ENCODE assay signal across 27 mouse cellular contexts in the genomic region with DNA sequence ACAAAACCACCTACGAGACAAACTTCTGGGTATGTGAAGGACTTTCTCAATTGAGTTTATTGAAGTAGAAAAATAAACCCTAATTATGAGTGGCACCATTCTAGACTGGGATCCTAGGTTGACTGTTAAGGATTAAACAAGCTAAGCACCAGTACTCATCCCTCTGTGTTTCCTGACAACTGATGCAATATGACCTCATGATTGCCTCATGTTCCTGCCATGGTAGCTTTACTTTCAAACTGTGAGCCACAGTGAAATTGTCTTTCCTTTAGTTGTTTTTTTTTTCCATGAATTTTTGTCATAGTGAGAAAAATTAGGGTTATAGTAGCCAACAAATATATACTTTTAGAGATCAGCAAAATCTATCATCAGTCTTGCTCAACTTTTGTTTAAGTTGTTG.
"Had no signal": no experiment of that assay in that cellular context is flagged by ENCODE, and none has a peak within 500 bp of the region (broad histone marks: within the 10 kb centered on the region; RNA-seq: fewer than 3 reads in every experiment).

No protein-coding gene starts in this region.

- DNase-seq: gastrocnemius, postnatal 14 days; gastrocnemius, postnatal 36 days; heart, adult 11 months; heart, adult 2 months; heart, postnatal 14 days; heart, postnatal 36 days; kidney, adult 11 months; kidney, adult 2 months; kidney, adult 9 months; kidney, postnatal 14 days; kidney, postnatal 36 days; layer of hippocampus, adult 9-11 months; layer of hippocampus, postnatal 36 days; left cerebral cortex, postnatal 4 days; liver; liver, embryonic 13.5 days had no signal

- ATAC-seq: hindbrain, postnatal 0 days; intestine, embryonic 16.5 days had no signal

- H3K27ac ChIP-seq: heart, adult 2 months; heart, embryonic 13.5 days; heart, embryonic 15.5 days; hindbrain, embryonic 13.5 days; hindbrain, embryonic 15.5 days; hindbrain, postnatal 0 days; kidney, embryonic 15.5 days; kidney, postnatal 0 days; limb, embryonic 12.5 days; liver, embryonic 13.5 days; liver, embryonic 15.5 days had no signal

- H3K4me3 ChIP-seq: heart, adult 2 months; heart, embryonic 13.5 days; heart, embryonic 15.5 days; hindbrain, embryonic 13.5 days; hindbrain, embryonic 15.5 days; kidney, embryonic 15.5 days; limb, embryonic 12.5 days; liver, embryonic 13.5 days; liver, embryonic 15.5 days had no signal

- H3K27me3 ChIP-seq: heart, embryonic 13.5 days; heart, embryonic 15.5 days; hindbrain, embryonic 13.5 days; hindbrain, embryonic 15.5 days; kidney, embryonic 15.5 days; limb, embryonic 12.5 days; liver, embryonic 13.5 days; liver, embryonic 15.5 days had no signal

- H3K4me2 ChIP-seq: heart, embryonic 11.5 days; heart, embryonic 13.5 days; heart, embryonic 15.5 days; hindbrain, embryonic 13.5 days; hindbrain, embryonic 15.5 days; kidney, embryonic 15.5 days; limb, embryonic 12.5 days; liver, embryonic 13.5 days; liver, embryonic 15.5 days had no signal

- H3K4me1 ChIP-seq: heart, embryonic 13.5 days; heart, embryonic 15.5 days; hindbrain, embryonic 13.5 days; hindbrain, embryonic 15.5 days; limb, embryonic 12.5 days; liver, embryonic 13.5 days; liver, embryonic 15.5 days had no signal

- H3K36me3 ChIP-seq: heart, embryonic 13.5 days; heart, embryonic 15.5 days; hindbrain, embryonic 13.5 days; hindbrain, embryonic 15.5 days; kidney, embryonic 15.5 days; limb, embryonic 12.5 days; liver, embryonic 13.5 days; liver, embryonic 15.5 days had no signal

- H3K9me3 ChIP-seq: heart, embryonic 13.5 days; heart, embryonic 15.5 days; hindbrain, embryonic 13.5 days; hindbrain, embryonic 15.5 days; kidney, embryonic 15.5 days; limb, embryonic 12.5 days; liver, embryonic 13.5 days; liver, embryonic 15.5 days had no signal

- H3K9ac ChIP-seq: heart, embryonic 13.5 days; heart, embryonic 15.5 days; hindbrain, embryonic 13.5 days; hindbrain, embryonic 15.5 days; kidney, embryonic 15.5 days; limb, embryonic 12.5 days; liver, embryonic 13.5 days; liver, embryonic 15.5 days had no signal
